Mouse (Mus musculus): ENCODE data around the gene Slc6a3. TPM values are rescaled to one million over a fixed set of nuclear protein-coding genes. Genes with fewer than 3 reads are reported as not detected.

Slc6a3 gene
- under 1 TPM; 0.10 to 0.23 TPM for total RNA-seq (2021)

DNA sequence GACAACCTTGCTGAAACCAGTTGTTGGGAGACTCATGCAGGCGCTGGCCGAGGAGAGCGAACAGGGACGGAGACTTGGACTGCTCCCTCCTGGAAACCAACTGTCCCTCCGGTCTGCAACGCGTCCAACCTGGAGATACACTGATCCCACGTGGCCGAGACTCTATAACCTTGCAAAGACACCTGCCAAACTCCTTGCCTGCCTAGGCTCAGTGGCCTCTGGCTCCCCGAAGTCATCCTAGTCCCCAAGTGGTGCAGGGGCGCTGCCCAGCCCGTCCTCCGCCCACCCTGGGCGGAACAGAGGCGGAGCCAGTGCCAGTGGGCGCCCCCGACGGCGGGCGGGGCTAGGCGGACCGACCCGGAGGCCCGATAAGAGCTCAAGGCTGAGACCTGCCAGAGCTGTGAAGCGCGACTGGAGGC lies at the start of gene Slc6a3:
Gene Slc6a3, plus strand, starts transcription at position 345 of the 419 bp plus-strand sequence.
- DNase-seq (ENCODE audit: low spot score in 2 of 2): no peak
- intact Hi-C loops (cut with DNase I): no loop called here

DNA sequence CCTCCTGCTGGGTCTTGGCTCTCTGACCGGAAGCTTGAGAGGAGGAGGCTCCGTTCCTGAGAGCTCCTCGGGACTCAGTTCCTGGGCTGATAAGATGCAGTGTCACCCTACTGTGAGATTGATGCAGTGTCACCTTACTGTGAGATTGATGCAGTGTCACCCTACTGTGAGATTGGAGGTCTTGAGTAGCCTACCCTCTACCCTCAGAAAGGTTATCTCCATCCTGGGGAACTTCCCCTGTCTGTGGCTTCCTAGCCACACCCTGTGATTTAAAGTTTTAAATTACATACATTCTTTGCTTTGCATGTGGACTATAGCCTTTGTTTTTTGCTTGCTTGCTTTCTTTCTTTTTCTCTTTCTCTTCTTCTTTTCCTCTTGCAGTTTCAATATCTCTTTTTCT lies 48.4 kb upstream of the Slc6a3 start:
- intact Hi-C loops (cut with DNase I): no loop called here
- DNase-seq (ENCODE audit: low spot score in 2 of 2): no peak

- DNase-seq (ENCODE audit: low spot score in 2 of 2): no peak
- intact Hi-C loops (cut with DNase I): no loop called here
Observed at GRCm38 (mm10) chr13:73488707-73489106, 47.8 kb upstream of the Slc6a3 start.

DNA sequence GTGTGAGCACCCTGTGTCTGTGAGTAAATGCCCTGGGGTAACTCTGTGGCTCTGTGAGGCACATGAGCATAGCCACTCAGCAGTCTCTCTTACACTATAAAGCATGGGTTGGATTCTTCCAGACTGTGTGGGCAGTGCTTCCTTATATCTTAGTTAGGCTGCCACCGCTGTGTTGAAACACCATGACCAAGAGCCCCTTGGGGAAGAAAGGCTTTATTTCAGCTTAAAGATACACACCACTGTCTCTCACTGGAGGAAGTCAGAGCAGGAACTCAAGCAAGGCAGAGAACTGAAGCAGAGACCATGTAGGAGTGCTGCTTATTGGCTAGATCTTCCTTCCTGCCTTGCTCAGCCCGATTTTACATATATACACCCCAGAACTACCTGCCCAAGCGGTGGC lies 46.6 kb upstream of the Slc6a3 start:
- no peak for DNase-seq (ENCODE audit: low spot score in 2 of 2)
- intact Hi-C loops (cut with DNase I): no loop called here

DNA sequence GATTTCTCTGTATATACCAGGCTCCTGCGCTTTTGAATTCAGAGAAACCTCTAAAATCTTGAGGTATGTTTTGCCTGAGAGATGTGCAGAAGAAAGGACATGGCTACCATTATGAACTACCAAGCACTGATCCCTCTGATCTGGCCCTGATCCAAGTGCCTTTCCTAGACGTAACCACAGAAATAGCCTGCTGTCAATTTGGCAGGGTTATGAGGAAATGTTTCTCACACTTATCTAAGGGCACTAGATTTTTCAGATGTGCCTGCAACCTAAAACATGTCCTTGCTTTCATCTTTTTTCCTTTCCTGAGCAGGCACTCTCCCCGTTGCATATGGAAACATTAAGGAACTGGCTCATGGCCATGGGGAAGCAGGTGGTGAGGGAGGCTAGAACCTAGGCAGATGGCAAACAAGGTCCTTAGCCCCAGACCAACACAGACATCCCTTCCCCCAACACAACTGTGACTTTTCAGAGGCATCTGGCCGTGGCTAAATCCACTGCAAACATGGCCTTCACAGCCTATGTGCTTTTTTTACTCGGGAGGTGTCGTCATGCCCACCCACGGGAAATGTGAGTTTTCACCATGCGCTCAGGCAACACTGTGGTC lies 45.9 kb upstream of the Slc6a3 start:
- peak in 1 of 2 experiments; percentile 28 for DNase-seq (ENCODE audit: low spot score in 2 of 2)
- intact Hi-C loops (cut with DNase I): no loop called here

DNA sequence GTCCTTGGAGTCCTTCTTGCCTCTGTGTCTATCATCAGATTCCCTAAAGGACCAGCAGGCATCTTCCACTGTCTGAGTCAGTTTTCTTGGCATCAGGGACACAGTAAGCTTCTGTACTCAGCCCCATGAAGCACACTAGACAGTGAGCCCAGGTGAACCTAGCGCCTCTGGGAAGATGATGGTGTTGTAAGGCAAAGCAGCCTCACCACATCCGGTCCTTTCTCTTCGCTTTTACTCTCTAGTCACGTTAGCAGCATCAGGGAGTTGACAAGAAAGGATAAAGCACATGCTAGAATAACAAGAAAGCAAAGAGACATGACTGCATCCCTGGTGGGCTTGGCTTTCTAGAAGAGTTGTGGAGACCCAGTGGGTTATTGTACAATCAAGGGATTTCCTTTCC lies 43.4 kb upstream of the Slc6a3 start:
- intact Hi-C loops (cut with DNase I): no loop called here
- DNase-seq (ENCODE audit: low spot score in 2 of 2): no peak

DNA sequence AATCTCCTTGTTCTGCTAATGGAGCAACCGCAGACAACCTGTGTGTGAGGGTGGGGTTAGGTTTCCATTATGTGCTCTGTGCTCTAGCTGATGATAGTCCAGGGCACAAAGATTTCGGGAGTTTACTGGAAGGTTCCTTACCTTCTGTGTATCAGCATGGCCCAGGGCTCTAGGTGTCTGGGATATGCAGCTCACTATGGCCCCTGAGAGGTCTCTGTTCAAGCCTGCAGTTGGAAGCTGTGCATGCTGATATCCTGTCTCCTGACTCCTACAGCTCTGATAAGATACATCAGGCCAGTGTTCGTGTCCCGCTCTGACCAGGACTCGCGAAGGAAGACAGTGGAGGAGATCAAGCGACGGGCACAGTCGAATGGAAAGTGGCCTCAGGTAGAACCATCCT lies 42.0 kb upstream of the Slc6a3 start:
- no peak for DNase-seq (ENCODE audit: low spot score in 2 of 2)
- intact Hi-C loops (cut with DNase I): no loop called here

- no peak for DNase-seq (ENCODE audit: low spot score in 2 of 2)
- intact Hi-C loops (cut with DNase I): no loop called here
Observed at GRCm38 (mm10) chr13:73496137-73496536, 40.4 kb upstream of the Slc6a3 start.

DNA sequence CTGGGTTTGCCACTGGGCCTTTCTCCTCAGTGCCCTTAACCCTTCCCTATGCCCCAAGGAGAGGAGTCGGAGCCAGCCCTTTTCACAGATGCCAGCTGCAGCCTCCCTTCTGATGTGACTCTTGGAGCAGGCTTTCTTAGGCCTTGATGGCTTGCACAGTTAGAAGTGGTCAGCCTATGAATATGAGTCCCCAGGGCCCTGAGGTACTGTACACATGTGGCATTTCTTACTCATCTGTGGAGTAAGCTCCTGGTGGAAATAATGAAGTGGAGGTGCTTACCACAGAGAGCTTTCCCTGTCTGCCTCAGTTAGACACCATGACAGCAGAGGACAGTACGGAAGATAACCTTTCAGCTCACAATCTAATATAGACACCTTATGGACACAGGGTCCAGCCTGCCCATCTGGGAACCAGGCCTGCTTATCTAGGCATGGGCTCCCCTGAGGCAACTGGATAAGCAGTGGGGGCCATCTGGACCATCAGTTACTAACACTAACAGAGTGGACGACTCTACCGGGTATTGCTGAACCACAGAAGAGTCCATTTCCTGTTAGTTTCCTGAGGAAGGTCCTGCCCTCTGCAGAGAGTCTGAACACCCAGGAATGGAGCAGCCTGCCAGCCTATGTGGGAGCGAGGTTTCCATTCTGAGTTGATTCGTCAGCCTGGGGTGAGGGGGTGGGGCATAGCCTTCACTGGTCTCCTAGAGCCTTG lies 36.5 kb upstream of the Slc6a3 start:
- intact Hi-C loops (cut with DNase I): loop anchor here (5.0 to 10.0 kb wide), 2 partner anchors 33 to 165 kb away; partner anchors contain the start of gene Lpcat1
- DNase-seq (ENCODE audit: low spot score in 2 of 2): no peak

- no peak for DNase-seq (ENCODE audit: low spot score in 2 of 2)
- intact Hi-C loops (cut with DNase I): loop anchor here (5.0 to 10.0 kb wide), 2 partner anchors 35 to 168 kb away; partner anchors contain the start of gene Lpcat1
Observed at GRCm38 (mm10) chr13:73502719-73503118, 33.8 kb upstream of the Slc6a3 start.

GRCm38 (mm10) chr13:73505686-73506467 lies 30.7 kb upstream of the Slc6a3 start:
- intact Hi-C loops (cut with DNase I): loop anchor here (1.0 to 10.0 kb wide), 2 partner anchors 80 to 171 kb away; no protein-coding TSS in a partner anchor
- DNase-seq (ENCODE audit: low spot score in 2 of 2): peak; percentile 67 to 85

GRCm38 (mm10) chr13:73508817-73509550 lies 27.6 kb upstream of the Slc6a3 start:
- intact Hi-C loops (cut with DNase I): loop anchor here (10.0 kb wide), 1 partner anchor 174 kb away; no protein-coding TSS in a partner anchor
- no peak for DNase-seq (ENCODE audit: low spot score in 2 of 2)

DNA sequence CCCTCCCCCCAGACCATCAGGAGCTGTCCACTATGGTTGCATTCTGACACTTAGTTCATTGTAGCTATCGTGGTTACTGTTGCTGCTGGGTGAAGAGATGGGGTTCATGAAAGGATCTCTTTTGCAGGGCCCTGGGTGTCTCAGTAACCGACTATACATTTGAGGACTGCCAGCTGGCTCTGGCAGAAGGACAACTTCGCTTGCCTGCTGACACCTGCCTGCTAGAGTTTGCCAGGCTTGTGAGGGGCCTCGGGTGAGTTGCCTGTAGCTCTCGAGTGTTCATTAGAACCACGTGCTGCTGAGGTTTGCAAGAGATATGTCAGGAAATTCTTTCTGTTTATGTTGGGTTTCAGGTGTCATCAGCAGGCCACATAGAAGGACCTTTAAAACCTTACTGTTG lies 26.7 kb upstream of the Slc6a3 start:
- no peak for DNase-seq (ENCODE audit: low spot score in 2 of 2)
- intact Hi-C loops (cut with DNase I): loop anchor here (5.0 to 10.0 kb wide), 3 partner anchors 107 to 185 kb away; no protein-coding TSS in a partner anchor

DNA sequence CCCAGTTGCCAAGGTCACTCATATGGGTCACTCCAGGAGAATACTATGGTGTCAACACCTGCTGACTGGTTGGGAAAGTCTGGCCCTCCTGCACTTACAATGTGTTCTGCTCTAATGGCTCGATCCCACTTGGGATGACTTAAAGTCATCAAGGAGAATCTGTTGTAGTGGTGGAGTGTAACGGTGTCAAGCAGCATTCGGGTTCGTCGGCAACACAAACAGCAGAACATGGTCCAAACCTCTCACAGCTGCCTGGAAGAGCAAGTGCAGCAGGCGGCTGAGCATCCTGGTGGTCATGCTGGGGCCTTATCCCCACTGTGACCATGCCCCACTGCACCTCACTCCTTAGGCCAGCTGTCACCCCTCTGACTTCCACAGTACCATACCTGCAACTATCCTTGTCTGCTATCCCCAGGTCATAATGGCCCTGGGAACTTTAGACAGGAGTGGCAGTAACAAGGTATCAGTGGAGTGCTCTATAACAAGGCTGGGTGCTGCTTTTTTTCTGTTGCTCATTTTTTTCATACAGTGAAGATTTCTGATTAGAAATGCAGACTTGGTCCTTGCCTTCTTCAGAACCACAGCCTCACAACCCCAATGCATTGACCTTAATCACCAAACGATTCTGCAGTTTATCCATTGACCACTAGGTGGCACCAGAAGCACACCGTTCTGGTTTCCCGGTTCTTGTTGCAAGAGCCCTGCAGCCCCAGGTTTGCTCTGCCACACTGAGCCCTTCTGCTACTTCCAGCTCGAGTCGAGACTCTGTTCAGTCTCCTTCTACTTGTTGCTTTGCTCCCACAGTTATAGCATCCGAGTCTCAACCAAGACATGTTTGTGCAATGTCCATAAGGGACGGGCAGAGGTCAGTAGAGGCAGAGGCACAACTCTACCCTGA lies 23.5 kb upstream of the Slc6a3 start:
- DNase-seq (ENCODE audit: low spot score in 2 of 2): peak; percentile 49 to 71
- intact Hi-C loops (cut with DNase I): loop anchor here (5.0 to 10.0 kb wide), 2 partner anchors 104 to 182 kb away; no protein-coding TSS in a partner anchor

- intact Hi-C loops (cut with DNase I): loop anchor here (10.0 kb wide), 1 partner anchor 178 kb away; no protein-coding TSS in a partner anchor
- no peak for DNase-seq (ENCODE audit: low spot score in 2 of 2)
Observed at GRCm38 (mm10) chr13:73516886-73517285, 19.7 kb upstream of the Slc6a3 start.

- DNase-seq (ENCODE audit: low spot score in 2 of 2): no peak
- intact Hi-C loops (cut with DNase I): no loop called here
Observed at GRCm38 (mm10) chr13:73533716-73534115, 2.8 kb upstream of the Slc6a3 start.

GRCm38 (mm10) chr13:73535287-73535686 lies 1.3 kb upstream of the Slc6a3 start:
- intact Hi-C loops (cut with DNase I): no loop called here
- no peak for DNase-seq (ENCODE audit: low spot score in 2 of 2)

- intact Hi-C loops (cut with DNase I): no loop called here
- no peak for DNase-seq (ENCODE audit: low spot score in 2 of 2)
Observed at GRCm38 (mm10) chr13:73536824-73537223, 277 bp downstream of the Slc6a3 start.
